Mouse (Mus musculus): ENCODE data around the gene Smyd3.
"Not testable (repeated sequence)": the region's sequence is repeated elsewhere in the genome, so short reads cannot be mapped to it uniquely, and the experiment has no call there.

Gene Smyd3

DNA sequence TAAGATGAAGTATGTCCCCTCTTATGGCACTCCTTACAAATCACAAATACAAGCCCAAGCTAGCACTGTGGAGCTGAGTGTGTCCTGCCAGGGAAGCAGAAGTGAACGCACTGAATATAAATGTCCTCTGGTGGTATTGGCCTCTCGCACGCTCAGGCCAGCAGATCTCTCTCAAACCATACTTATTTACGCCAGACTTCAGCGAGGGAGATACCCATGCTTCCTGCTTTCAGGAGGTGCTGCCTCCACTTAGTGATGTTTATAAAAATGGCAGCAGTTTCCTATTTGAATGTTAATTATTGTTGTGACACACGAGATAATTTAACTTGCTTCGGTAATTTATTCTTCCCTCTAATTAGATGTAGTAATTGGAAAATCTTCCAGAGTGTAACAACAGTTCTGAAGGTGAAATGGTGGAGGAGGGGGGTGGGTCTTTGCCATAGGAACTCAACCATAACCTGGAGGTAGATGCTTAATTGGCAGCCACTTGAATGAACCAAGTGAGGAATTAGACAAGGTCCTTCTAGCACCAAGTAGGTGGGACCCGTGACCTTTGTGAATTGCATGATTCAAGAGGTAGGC, 224.0 kb downstream of the Smyd3 start:
- DNase-seq (ENCODE audit: low read depth, low spot score) = no peak

DNA sequence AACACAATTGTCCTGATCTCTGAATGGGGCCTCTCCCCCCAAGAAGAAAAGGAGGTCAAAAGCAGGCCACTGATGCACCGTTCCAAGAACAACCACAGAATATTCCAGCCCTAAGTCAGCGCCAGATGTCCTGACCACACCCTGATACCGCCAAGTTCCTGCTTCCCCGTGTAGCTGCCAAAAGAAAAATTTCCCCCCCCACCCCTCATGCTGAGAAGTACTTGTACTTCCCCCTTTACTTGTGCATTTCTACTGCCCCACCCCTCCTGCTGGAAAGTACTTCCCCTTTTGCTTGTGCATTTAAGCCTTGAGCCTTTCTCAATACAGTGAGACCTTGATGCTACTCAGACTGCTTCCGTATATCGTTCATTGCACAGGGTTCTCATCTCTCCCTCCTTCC, 227.7 kb downstream of the Smyd3 start:
- DNase-seq (ENCODE audit: low read depth, low spot score) = not testable (repeated sequence)

DNA sequence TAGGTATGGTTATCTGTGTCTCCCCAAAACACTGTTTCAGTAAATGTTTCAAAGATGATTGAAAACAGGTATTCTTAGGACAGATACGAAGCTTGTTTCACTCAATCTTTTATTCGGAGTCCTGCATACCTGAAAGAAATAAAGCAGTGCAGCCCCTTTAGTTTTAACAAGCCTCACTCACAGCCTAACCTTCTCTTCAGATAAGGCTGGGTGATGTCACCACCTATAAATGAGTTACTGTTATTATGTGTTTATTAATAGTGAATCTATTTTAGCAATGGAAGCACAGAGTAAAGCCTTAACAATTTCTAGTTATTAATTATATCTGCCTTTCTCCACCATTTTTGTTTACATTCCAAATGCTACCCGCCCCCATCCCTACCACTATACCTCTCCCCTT, 228.1 kb downstream of the Smyd3 start:
- no peak for DNase-seq (ENCODE audit: low read depth, low spot score)

DNA sequence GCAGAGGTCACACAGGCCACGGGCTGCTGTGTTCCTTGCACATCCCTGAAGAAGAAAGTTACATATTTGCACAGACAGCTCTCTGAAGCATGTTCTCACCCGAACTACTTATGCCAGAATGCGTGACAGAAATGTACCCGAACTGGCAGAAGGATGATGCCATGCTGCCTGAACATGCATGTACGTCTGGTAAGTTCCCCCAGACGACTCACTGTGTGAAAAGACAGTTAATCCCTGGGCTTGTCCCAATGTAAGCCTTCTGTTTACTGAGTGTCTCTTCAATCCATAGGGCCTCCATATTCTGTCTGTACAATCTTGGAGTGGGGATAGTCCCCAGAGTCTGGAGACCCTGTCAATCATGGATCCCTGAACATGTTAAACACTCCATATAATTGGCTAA, 231.1 kb downstream of the Smyd3 start:
- DNase-seq (ENCODE audit: low read depth, low spot score) = no peak

DNA sequence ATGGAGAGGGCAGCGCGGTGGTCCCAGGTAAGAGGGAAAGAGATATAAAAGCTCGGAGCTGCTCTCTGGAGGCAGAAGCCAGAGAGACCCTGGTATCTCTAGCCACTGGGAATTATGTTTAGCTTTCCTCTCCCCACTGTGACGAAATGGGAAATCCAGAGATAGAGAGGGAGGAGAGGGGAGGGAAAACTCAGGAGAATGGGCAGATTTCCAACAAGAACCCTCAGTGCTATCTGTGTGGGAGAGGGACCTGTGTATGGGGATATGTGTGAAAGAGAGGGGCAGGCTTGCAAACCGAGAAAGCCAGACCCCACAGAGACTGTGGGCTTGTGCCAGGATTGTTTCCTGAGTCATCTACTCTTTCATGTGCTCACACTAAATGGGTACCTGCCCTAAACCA, 235.0 kb downstream of the Smyd3 start:
- DNase-seq (ENCODE audit: low read depth, low spot score) = no peak

DNA sequence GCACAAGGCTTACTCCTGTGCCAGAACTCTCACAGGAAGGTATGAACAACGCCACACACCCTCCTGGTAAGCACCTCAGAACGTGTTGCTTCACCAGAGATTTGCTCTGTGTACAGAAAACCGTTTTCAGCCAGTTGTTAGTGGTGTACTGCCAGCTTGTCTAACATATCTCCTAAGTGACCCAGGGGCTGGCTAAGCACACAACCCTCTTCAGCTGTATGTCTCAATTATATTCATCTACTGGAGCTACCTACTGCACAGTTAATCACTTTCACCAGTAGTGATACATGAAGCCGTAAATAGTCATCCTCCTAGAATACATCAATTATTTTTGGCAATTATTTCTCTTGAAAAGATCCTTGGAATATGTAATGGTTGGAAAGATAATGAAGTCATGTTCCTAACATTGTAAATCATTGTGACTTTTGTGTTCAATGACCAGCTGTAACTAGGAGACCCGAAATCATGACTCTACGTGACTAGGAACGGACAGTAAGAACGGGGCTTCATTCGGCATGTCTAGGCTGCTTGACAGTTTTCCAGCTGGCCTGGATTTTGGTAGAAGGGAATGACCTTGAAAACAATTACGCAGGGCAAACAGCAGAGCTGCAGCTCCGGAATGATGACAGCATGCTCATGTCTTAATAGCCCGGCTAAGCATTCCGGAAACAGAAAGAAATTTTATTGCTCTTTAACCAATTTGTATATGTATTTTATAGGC, 236.3 kb downstream of the Smyd3 start:
- DNase-seq (ENCODE audit: low read depth, low spot score) = no peak

DNA sequence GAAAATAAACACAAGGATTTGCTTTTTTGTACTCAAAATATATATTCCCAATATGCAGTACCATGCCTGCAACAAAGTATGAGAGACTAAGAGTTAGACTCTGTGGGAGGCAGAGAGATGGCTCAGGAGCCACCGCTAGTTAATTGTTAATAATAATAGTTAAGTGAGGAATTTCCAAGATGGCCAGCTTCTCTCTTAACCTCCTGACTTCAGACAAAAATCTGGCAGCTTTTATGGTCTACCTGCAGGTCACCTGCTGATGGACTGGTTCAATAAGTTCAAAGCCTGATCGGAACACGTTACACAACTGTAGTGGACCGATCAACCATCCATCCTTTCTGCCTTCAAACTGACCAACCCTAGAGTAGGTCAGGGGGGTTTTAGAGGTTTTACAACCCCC, 238.7 kb downstream of the Smyd3 start:
- DNase-seq (ENCODE audit: low read depth, low spot score) = no peak

DNA sequence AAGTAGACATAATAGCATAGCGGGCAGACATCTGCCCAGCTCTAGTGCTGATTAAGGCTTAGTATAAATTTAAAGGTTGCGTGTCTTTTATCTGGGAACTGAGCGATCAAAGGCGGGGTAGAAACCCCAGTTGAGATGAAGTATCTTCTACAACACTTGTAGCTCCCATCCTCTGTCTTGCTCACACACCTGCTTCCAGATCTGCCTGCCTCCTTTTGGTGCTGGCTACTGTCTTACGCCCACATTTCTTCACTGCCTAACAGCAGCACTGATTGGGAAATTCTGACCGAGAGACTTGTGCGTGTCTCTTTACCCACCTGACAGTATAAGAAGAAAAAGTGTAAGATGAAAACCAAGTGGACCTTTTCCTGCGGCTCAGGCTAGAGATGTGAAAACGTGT, 240.5 kb downstream of the Smyd3 start:
- no peak for DNase-seq (ENCODE audit: low read depth, low spot score)

DNA sequence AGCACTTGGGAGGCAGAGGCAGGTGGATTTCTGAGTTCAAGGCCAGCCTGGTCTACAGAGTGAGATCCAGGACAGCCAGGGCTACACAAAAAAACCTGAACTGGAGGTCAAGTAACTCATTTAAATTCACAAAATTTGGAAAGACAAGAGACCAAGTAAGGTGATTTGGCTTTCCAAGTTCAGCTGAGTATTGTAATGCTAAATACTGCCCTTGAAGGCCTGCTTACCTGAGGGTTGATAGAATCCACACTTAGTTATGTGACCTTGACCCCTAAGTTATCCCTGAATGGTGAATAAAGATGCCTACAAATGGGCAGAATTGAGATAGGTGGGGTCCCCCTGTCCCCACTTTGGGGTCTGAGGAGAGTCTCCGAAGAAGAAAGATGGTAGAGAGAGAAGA, 241.0 kb downstream of the Smyd3 start:
- DNase-seq (ENCODE audit: low read depth, low spot score) = no peak

DNA sequence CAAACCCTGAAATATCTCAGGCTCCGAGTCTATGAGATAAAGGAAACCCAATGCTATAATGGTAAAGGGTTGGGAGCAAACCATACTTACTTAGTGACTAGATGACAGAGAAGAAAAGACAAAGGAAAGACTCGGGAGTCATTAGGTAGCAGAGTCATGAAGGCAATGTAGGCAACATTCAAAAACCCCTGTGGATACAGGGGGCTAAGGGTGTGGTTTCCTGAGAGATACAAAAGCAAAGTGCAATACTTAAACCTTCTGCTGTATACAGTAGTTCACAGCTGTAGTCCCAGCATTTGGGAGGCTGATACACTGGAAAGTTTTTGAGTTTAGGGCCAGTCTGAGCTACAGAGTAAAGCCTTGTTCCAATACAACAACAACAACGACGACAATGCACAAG, 244.9 kb downstream of the Smyd3 start:
- DNase-seq (ENCODE audit: low read depth, low spot score) = no peak

DNA sequence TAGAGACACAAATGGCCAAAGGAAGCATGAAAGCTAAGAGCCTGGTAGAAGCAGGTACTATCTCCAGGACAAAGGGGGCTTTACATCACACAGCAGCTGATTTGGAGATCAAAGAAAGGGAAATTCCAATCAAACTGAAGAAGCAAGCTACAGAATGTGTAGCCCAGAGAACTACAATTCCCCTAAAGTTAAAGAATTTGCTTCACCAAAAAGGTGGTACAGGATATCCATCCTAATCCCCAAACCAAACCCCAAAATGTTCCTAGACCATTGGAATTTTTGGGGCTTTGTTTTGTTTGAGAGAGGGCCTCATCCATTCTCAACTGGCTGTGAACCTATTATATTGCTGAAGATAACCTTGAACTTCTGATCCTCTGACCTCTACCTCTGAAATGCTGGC, 245.5 kb downstream of the Smyd3 start:
- DNase-seq (ENCODE audit: low read depth, low spot score) = no peak

DNA sequence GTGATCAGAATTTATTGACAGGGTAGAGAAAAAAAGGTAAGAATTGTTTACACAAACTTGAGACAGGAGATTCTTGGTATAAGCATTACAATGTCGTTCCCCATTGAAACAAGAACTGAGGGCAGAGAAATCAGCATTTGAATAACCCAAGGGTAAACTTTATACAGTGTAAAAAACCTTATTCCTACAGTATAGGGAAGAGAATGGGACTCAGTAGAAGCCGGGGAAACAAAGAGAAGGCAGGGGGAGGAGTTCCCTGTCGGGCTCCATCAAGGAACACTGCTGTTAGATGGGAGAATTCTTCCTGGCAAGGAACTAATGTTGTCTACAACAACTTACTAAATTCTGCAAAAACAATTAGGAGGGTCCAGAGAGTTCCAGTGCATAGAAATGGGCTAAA, 250.9 kb downstream of the Smyd3 start:
- DNase-seq (ENCODE audit: low read depth, low spot score) = no peak

DNA sequence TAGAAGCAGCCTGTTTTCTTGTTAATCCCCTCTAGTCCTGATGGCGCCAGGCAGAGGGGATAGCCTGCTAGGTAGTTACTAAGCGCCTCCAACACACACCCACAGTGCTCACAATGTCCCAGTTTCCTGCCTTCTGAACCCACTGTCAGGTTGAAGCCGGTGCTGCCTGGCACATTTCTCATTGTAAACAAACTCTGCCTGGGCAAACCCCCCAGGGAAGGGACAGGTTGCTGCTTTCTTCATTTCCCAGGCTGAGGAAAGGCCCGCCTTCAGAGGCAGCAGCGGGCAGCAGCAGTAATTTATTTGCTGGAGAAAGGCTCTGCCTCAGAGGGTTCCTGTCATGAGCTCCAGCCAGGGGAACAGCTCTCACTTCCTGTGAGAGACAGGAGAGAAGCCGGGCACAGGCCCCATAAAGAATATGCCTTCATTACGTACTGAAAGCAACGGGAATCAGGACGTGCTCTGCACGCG, 256.3 kb downstream of the Smyd3 start:
- no peak for DNase-seq (ENCODE audit: low read depth, low spot score)

DNA sequence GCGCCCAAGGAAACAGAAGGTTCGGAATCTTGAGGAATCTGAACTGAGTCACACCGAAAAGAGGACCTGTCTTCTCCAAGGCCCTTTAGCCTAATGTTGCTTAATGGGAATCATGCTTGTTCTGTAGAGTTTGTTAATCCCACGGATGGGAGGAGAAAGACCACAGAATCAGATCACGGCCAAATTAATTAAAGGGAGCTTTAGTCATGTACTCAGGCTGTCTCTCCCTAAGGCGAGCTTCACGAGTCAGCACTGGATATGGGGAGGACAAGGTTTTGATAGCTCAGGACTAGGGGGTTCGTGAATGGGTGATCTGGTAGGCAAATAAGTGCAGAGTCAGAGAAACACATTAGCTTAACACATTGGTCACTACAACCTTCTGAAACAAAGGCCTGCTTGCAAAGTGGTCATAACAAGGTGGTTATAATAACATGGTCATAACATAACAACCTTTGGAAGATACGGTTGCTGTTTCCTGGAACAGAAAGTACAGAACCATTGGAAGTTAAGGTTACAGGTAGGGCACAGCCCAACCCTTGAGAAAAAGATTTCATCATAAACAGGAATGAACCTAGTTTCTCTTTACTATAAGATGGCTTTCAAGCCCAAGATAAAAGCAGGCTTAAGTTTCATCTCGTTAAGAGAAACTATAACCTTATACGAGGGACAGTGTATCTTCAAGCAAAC, 261.9 kb downstream of the Smyd3 start:
- no peak for DNase-seq (ENCODE audit: low read depth, low spot score)

DNA sequence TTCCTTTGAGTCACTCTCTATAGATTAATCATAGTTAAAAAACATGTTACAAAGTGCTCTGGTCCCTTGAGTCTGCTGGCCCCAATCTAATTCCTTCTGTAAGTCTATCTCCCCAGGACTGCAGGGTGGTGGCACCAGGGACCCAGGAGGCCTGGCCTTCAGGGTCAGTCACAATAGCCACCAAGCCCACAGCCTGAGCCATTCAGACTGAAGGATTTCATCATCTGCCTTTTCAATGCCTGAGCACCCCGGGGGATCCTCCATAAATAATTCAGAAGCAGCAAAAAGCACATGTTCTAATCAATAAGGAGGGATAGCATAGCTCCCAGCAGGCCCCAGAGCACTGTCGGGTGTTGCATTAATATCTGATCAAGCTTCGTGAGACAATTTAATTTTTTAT, 263.3 kb downstream of the Smyd3 start:
- DNase-seq (ENCODE audit: low read depth, low spot score) = no peak

DNA sequence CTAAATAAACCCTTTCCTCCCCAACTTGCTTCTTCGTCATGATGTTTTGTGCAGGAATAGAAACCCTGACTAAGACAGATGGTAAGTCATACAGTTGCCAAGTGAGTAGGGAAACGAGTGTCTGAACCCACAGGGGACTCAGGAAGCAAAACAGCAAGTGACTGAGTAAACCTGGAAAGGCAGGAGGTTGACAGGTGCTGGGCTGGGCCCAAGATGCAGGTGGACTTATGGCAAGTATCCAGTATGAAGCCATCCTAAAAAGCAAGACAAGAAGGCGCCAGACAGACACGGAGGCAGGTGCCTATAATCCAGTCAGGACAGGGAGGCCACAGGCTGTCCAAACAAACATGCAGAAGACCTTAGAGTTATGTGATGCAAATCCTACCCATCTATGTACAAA, 265.2 kb downstream of the Smyd3 start:
- DNase-seq (ENCODE audit: low read depth, low spot score) = no peak

DNA sequence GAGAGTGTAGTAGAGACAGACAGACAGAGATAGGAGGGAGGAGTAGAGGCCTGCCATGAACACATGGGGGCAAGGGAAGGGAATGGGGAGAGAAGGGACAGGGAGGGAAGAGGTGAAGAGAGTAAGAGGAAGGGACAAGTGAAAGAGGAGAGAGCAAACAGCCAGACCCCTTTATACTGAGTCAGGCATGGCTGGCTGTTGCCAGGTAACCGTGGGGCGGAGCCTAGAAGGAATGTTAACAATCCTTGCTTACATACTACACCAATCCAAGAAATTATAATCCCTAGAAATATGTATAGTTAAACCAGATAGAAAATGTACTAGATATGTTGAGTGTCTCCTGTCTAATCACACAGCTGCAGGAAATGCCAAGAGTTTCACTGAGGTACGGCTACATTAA, 267.5 kb downstream of the Smyd3 start:
- no peak for DNase-seq (ENCODE audit: low read depth, low spot score)

DNA sequence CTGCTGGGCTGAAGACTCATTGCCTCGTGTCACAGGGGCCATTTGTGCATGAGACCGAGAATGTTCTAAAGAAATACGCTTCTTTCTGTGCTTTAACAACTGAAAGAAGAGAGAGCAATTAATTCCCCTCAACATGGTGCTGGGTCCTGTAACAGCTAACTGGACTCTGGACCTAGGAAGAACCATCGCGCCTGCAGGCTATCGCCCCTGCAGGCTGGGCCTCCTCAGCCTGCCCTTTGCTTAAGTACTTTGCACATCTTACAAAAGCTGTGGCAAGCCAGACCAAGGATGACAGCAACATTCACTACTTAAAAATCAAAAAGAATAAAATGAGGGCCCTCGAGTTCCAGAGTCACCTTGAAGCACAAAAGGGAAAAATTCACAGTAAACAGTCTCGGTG, 274.3 kb downstream of the Smyd3 start:
- no peak for DNase-seq (ENCODE audit: low read depth, low spot score)

DNA sequence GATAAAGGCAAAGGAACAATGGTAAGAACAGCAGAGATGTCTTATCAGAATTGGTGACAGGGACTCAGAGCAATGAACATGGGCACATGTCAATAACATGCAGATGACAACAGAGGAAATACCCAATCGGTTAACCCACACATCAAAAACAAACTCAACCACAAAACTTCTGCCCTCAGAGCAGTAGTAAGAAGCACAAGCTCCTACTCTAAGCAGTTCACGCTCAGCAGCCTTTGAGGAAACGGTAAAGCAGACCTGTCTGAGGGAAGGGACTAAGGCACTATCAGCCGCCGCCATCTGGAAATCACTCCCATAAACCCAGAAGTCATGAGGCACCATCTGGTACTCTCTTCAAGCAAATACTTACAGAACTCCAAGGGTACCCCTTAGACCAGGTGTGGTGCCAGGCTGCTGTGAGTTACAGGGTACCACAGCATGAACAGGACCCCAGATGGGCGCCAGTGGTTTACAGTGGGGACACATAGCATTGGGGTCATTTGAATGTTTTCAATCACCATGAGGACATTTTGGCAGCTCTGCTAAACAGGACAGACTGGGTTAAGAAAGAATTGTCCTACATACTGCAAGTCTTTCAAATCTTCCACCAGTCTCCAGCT, 277.1 kb downstream of the Smyd3 start:
- DNase-seq (ENCODE audit: low read depth, low spot score) = no peak

DNA sequence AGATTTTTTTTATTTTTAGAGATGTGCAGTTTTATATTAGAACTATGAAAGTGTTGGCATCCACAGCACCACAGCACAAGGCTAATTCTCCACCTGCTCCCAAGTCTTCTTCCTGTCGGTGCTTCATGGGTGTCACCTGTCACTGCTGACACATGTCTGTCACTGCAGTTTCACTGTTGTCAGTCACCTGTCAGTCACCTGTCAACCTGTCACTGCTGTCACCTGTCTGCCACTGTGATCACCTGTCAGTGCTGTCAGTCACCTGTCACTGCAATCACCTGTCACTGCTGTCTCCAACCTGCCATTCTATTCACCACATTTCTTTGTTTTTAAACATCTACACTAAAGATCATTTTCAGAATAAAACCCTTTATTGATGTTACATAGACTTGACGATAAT, 279.2 kb downstream of the Smyd3 start:
- no peak for DNase-seq (ENCODE audit: low read depth, low spot score)

DNA sequence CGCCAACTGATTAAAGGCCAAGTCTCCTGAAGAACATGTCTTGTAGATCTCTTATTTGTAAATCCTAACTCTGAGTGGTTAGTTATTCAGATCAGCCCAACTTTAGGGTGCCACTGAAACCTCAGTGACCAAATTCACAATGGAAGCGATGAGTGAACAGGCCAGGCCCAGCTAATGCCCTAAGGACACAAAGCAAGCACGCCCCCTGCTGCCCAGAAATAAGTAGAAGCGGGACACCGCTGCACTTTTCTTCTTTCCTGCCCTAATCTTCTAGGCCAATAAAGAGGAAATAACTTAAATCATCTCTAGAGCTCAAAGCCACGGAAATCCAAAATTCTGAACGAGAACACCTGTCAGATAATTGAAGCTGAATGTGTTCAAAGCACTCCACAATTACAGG, 279.9 kb downstream of the Smyd3 start:
- DNase-seq (ENCODE audit: low read depth, low spot score) = no peak

DNA sequence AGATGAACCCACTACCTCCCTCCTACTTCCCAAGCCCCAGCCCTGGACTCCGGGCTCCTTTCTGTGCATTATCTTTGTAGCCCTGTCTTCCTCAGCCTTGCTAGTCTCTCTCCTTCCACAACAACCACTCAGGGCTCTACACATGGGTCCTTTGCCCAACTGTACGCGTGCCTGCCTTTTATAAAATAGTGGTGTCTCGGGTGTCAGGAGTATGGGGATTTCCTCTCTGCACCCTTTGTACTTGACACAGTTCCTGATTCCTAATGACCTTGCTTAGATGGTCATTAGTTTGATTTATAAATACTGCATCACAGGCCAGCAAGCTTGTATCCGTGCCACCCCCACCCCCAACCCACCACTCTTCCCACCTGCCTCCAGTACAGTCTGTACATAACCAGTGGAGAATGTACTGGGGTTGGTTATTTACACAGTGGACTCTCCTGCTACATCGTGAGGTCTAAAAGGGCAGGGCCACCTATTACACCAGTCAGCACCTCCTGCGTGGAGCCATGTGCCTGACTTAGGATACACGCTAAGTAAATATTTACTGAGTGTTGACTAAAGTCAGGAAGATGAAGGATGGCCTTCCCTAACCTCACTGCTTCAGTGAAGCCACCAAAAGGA, 281.5 kb downstream of the Smyd3 start:
- no peak for DNase-seq (ENCODE audit: low read depth, low spot score)
